Mouse (Mus musculus): ENCODE measurements around the gene Wwox. TPM values are rescaled to one million over a fixed set of nuclear protein-coding genes. Genes with fewer than 3 reads are reported as not detected.

Gene Wwox
- polyA plus RNA-seq (2016; fragmentation: Nextera tagmentation; extraction: Ambion mirVana): 9.4 and 9.9 TPM in 2 replicates

DNA sequence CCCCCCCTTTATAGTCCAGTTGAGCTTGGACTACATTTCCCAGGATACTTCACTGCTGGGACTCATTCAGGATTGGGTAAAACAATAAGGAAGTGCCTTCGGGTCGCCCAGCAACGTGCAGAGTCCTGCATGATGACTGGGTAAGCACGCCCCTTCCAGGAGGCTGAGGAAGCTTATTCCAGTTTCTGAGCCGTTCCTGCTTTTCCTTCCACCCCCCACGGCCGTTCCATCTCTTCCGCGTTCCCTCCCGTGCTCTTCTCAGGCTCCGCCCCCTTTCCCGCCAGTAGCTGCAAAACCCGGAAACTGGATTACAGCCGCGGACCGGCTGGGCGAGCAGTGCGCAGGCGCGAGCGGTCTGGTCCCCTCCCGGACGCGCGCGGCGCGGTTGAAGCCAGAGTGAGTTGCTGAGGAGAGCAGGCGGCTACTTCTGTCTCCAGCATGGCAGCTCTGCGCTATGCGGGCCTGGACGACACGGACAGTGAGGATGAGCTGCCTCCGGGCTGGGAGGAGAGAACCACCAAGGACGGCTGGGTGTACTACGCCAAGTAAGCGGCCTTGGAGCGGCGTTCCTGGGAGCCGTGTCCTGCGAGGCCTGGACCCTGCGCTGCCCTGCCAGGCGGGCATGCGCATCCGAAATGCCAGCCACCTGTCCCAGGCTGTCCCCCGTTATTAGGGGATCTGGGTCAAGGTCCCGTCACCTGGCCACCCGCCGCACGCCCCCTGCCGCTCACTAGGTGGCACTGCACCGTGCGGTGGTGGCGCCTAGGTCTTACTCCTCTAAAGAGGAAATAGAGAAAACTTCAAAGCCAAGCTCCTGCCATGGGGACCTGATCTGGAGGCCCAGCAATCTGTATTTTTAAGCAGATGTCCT is at the start of gene Wwox:
TSS of gene Wwox (plus strand) at position 322 of the 871 bp plus-strand sequence.
- no peaks in the 10 kb centered on the region for H3K36me3 ChIP-seq (replicated peaks)

GRCm38 (mm10) chr8:114390465-114391254 is 48.8 kb upstream of the Wwox start:
- no peak for DNase-seq (ENCODE audit: low spot score)
- H3K9me3 ChIP-seq: no peaks in the 10 kb centered on the region
- H3K4me1 ChIP-seq: no peaks in the 10 kb centered on the region
- H3K36me3 ChIP-seq (replicated peaks): no peaks in the 10 kb centered on the region
- H3K27ac ChIP-seq (replicated peaks): no peak overlapping the region
- 95% methylated on average over 12 of the region's 13 CpGs for WGBS
- no peaks in the 10 kb centered on the region for H3K27me3 ChIP-seq (replicated peaks; ENCODE audit: low read depth, poor library complexity, severe bottlenecking)
- H3K4me3 ChIP-seq: no peak overlapping the region

More for the DNA sequence above, at the start of gene Wwox:
- Histone ChIP-seq H3K9me3 (no peaks in the 10 kb centered on the region), H3K27ac (replicated peaks) (peak within 1 kb of the TSS; percentile 88), H3K4me3 (peak within 1 kb of the TSS; percentile 84), H3K4me1 (peaks cover 13% of the 10 kb centered on the region), H3K27me3 (replicated peaks; ENCODE audit: low read depth, poor library complexity, severe bottlenecking) (no peaks in the 10 kb centered on the region)
- DNase-seq (ENCODE audit: low spot score): peak; percentile 99
- WGBS: under 1% methylated on average over 54 of the region's 54 CpGs

DNA sequence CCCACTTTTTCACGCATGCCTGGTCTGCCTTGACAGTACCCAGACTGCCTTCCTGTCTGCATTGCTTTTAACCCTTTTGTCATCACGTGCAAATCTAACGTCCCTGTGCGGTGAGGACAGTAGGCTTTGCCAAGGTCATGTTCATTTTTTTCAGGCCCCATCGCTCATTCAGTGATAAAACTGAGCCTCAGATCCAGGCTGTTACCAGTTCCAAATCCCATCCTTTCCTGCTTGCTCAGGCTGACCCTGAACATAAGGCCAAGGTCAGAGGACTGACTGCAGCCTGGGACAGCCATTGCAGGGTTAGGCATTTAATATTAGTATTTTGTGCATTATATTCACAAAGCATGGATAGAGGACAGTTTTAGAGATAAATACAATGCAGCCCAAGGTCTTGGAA is 41.1 kb upstream of the Wwox start:
- Histone ChIP-seq H3K4me3 (no peak overlapping the region), H3K9me3 (no peaks in the 10 kb centered on the region), H3K4me1 (no peaks in the 10 kb centered on the region), H3K36me3 (replicated peaks) (no peaks in the 10 kb centered on the region), H3K27me3 (replicated peaks; ENCODE audit: low read depth, poor library complexity, severe bottlenecking) (no peaks in the 10 kb centered on the region), H3K27ac (replicated peaks) (no peak overlapping the region)
- WGBS: 94% methylated on average over 5 of the region's 5 CpGs
- DNase-seq (ENCODE audit: low spot score): no peak

DNA sequence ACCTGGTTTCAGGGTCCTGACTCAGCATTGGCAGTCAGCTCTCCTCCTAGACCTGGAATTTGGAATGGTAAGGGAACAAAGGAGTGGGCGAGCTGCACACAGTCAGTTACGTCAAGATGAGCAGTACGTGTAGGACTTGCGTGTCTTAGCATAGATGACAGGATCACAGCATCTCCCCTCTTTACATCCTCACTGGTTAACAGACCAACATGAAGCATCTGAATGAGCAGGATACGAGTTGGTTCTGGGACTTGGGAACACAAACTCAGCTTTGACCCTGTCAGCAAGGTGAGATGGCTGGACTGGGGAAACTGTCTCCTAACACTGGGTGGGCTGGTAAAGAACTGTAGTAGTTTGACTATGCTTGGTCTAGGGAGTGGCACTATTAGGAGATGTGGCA is 40.2 kb upstream of the Wwox start:
- Histone ChIP-seq H3K4me3 (no peak overlapping the region), H3K27ac (replicated peaks) (no peak overlapping the region), H3K9me3 (no peaks in the 10 kb centered on the region), H3K36me3 (replicated peaks) (no peaks in the 10 kb centered on the region), H3K4me1 (no peaks in the 10 kb centered on the region), H3K27me3 (replicated peaks; ENCODE audit: low read depth, poor library complexity, severe bottlenecking) (no peaks in the 10 kb centered on the region)
- WGBS: 92% methylated on average over 5 of the region's 5 CpGs
- no peak for DNase-seq (ENCODE audit: low spot score)

GRCm38 (mm10) chr8:114401679-114402078 is 37.8 kb upstream of the Wwox start:
- no peak overlapping the region for H3K4me3 ChIP-seq
- H3K9me3 ChIP-seq: no peaks in the 10 kb centered on the region
- no peak for DNase-seq (ENCODE audit: low spot score)
- 78% methylated on average over 7 of the region's 7 CpGs for WGBS
- no peaks in the 10 kb centered on the region for H3K27me3 ChIP-seq (replicated peaks; ENCODE audit: low read depth, poor library complexity, severe bottlenecking)
- no peaks in the 10 kb centered on the region for H3K36me3 ChIP-seq (replicated peaks)
- H3K27ac ChIP-seq (replicated peaks): no peak overlapping the region
- no peaks in the 10 kb centered on the region for H3K4me1 ChIP-seq

GRCm38 (mm10) chr8:114411421-114411820 is 28.0 kb upstream of the Wwox start:
- WGBS: 83% methylated on average over 3 of the region's 3 CpGs
- no peak overlapping the region for H3K27ac ChIP-seq (replicated peaks)
- DNase-seq (ENCODE audit: low spot score): no peak

DNA sequence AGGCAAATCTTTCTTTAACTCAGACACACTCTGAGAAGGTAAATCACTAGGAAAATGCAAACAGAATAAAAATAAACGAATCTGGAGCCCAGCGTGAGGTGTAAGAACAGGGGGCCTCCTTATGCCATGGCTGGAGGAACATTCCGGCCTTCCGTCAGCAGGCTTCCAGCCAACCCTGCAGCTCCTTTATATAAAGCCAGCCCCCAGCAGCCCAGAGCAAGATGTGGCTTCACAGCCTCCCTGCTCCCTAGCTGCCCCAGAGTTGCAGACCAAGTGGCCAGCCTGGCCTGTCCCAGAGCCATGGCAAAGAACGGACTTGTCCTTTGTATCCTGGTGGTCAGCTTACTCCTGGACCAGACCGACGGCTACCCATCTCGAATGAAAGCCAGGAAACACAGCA is 21.7 kb upstream of the Wwox start, which contains the start of gene Clec3a:
TSS of gene Clec3a (plus strand) at position 301 of the 400 bp plus-strand sequence.
- H3K4me1 ChIP-seq: no peaks in the 10 kb centered on the region
- no peak within 1 kb of the TSS for H3K4me3 ChIP-seq
- no peak for DNase-seq (ENCODE audit: low spot score)
- H3K9me3 ChIP-seq: no peaks in the 10 kb centered on the region
- no peaks in the 10 kb centered on the region for H3K36me3 ChIP-seq (replicated peaks)
- H3K27ac ChIP-seq (replicated peaks): no peak within 1 kb of the TSS
- H3K27me3 ChIP-seq (replicated peaks; ENCODE audit: low read depth, poor library complexity, severe bottlenecking): no peaks in the 10 kb centered on the region
- 85% methylated on average over 8 of the region's 8 CpGs for WGBS

More at GRCm38 (mm10) chr8:114411421-114411820, 28.0 kb upstream of the Wwox start:
- Histone ChIP-seq H3K9me3 (no peaks in the 10 kb centered on the region), H3K4me3 (no peak overlapping the region), H3K4me1 (no peaks in the 10 kb centered on the region), H3K36me3 (replicated peaks) (no peaks in the 10 kb centered on the region), H3K27me3 (replicated peaks; ENCODE audit: low read depth, poor library complexity, severe bottlenecking) (no peaks in the 10 kb centered on the region)

GRCm38 (mm10) chr8:114418486-114418885 is 21.0 kb upstream of the Wwox start:
- no peaks in the 10 kb centered on the region for H3K9me3 ChIP-seq
- H3K4me1 ChIP-seq: no peaks in the 10 kb centered on the region
- H3K27ac ChIP-seq (replicated peaks): no peak overlapping the region
- no peaks in the 10 kb centered on the region for H3K36me3 ChIP-seq (replicated peaks)
- no peak overlapping the region for H3K4me3 ChIP-seq
- no peak for DNase-seq (ENCODE audit: low spot score)
- WGBS: 81% methylated on average over 5 of the region's 5 CpGs
- H3K27me3 ChIP-seq (replicated peaks; ENCODE audit: low read depth, poor library complexity, severe bottlenecking): no peaks in the 10 kb centered on the region

- Histone ChIP-seq H3K27ac (replicated peaks) (no peak overlapping the region), H3K9me3 (no peaks in the 10 kb centered on the region), H3K4me3 (no peak overlapping the region), H3K4me1 (no peaks in the 10 kb centered on the region), H3K27me3 (replicated peaks; ENCODE audit: low read depth, poor library complexity, severe bottlenecking) (no peaks in the 10 kb centered on the region), H3K36me3 (replicated peaks) (no peaks in the 10 kb centered on the region)
- no peak for DNase-seq (ENCODE audit: low spot score)
- WGBS: 75% methylated on average over 6 of the region's 6 CpGs
These were observed 20.6 kb upstream of the Wwox start for GRCm38 (mm10) chr8:114418904-114419303.

DNA sequence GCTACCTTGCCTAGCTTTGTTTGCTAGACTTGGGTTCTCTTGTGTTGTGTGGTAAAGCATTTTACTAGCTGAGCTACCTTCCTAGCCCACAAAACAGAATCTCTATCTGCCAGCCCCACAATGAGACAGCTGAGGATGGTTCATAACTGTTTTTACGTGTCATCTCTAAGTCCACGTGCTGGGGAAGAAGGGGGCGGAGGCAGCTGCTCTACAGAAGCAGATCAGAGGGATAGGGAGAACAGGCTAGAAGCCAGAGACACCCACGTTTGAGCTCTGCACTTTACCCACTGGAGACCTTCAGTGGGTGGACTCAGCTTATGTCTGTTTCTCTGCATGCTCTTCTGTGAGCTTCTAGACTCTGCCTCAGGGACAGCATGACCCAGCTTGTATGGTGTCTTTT is 17.9 kb upstream of the Wwox start:
- no peaks in the 10 kb centered on the region for H3K9me3 ChIP-seq
- H3K4me1 ChIP-seq: no peaks in the 10 kb centered on the region
- no peaks in the 10 kb centered on the region for H3K27me3 ChIP-seq (replicated peaks; ENCODE audit: low read depth, poor library complexity, severe bottlenecking)
- DNase-seq (ENCODE audit: low spot score): no peak
- 80% methylated on average over 4 of the region's 4 CpGs for WGBS
- no peak overlapping the region for H3K4me3 ChIP-seq
- no peaks in the 10 kb centered on the region for H3K36me3 ChIP-seq (replicated peaks)
- no peak overlapping the region for H3K27ac ChIP-seq (replicated peaks)

DNA sequence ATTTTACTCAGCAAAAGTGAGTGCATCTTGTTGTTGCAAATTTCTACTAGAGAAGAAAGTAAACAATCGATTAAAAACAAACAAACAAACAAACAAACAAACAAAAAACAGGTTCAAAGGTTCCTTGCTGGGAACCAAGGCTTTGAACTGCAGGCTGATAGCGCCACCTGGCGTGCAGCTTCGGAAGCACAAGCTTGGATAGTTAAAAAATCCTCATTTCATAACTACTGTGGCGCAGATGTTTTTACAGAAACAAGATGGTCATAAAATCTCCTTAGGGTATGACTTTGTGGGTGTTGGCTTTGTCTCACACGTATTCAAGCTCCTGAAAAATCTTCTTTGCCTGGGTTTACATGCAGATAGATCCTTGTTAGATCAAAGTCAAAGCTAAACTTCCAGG is 1.2 kb upstream of the Wwox start:
- Histone ChIP-seq H3K4me1 (peaks cover 11% of the 10 kb centered on the region), H3K4me3 (no peak overlapping the region), H3K36me3 (replicated peaks) (no peaks in the 10 kb centered on the region), H3K27ac (replicated peaks) (no peak overlapping the region), H3K27me3 (replicated peaks; ENCODE audit: low read depth, poor library complexity, severe bottlenecking) (no peaks in the 10 kb centered on the region), H3K9me3 (no peaks in the 10 kb centered on the region)
- WGBS: 11% methylated on average over 6 of the region's 6 CpGs
- peak; percentile 65 for DNase-seq (ENCODE audit: low spot score)

GRCm38 (mm10) chr8:114440205-114440589 is 742 bp downstream of the Wwox start:
- no peak for DNase-seq (ENCODE audit: low spot score)
- Histone ChIP-seq H3K4me1 (peaks cover 17% of the 10 kb centered on the region), H3K4me3 (peak overlapping the region; percentile 84), H3K27ac (replicated peaks) (peak overlapping the region; percentile 88), H3K9me3 (no peaks in the 10 kb centered on the region), H3K27me3 (replicated peaks; ENCODE audit: low read depth, poor library complexity, severe bottlenecking) (no peaks in the 10 kb centered on the region), H3K36me3 (replicated peaks) (no peaks in the 10 kb centered on the region)
- 18% methylated on average over 5 of the region's 5 CpGs for WGBS

All from embryonic facial prominence, embryonic 10.5 days (tissue).